In genomic region chr11:103232966-103233365, GRCm38 (mm10) we compare ENCODE assay signal across 9 mouse cellular contexts. TPM values are rescaled to one million over a fixed set of nuclear protein-coding genes. Genes with fewer than 3 reads are reported as not detected.
DNase-seq lines count a peak whose midpoint lies in the region; ATAC-seq and TF ChIP-seq lines count a peak whose summit lies in the region.
"Had no signal": no experiment of that assay in that cellular context is flagged by ENCODE, and none has a peak within 500 bp of the region (broad histone marks: within the 10 kb centered on the region; RNA-seq: fewer than 3 reads in every experiment).

No protein-coding gene starts in this region.

- peak; percentile 70 for TF ChIP-seq CTCF in G1E (IDR thresholded peaks at IDR 0.05; ENCODE audit: low read depth, low read length)

- H3K27me3 ChIP-seq in G1E (ENCODE audit: insufficient read depth, low read length), result no peaks in the 10 kb centered on the region

- H3K4me1 ChIP-seq in G1E (ENCODE audit: insufficient read depth, low read depth, low read length), result peaks cover 13% of the 10 kb centered on the region

- peak; percentile 75 for DNase-seq in cerebellum, adult 11 months
- peak; percentile 37 for DNase-seq in G1E (ENCODE audit: low spot score)
- peak; percentile 83 for DNase-seq in cerebellum, adult 9-10 months
- peak; percentile 74 for DNase-seq in gastrocnemius, postnatal 25 days
- DNase-seq in layer of hippocampus, adult 9-11 months, result peak; percentile 83
- DNase-seq in lung, postnatal 36 days, result peak; percentile 95
- peak; percentile 43 for DNase-seq in spleen, adult 12 weeks (ENCODE audit: low spot score)

- no peak overlapping the region for H3K4me3 ChIP-seq in G1E (ENCODE audit: low read depth, low read length)

- no peaks in the 10 kb centered on the region for H3K9me3 ChIP-seq in G1E (replicated peaks)

- ATAC-seq in cerebellum, adult (ENCODE audit: insufficient number of reproducible peaks, low FRiP score, low TSS enrichment), result no peak
- no peak for ATAC-seq in G1E (ENCODE audit: extremely low read depth, insufficient number of reproducible peaks, low FRiP score, poor library complexity, severe bottlenecking)

- peaks cover 83% of the 10 kb centered on the region for H3K36me3 ChIP-seq in G1E (replicated peaks)

RNA-seq across cellular contexts. Expression of gene Spata32, which starts 14.7 kb away (rescaled TPM):
- not detected in 2 replicates for total RNA-seq in G1E (2014; fragmentation: Nextera tagmentation)
- 0.16 TPM in 1 of 2 replicates, not detected in the other for total RNA-seq in G1E (2017)
- not detected in 2 replicates for polyA plus RNA-seq in G1E (2012)
- total RNA-seq in gastrocnemius, postnatal 25 days (2021), result not detected
- polyA plus RNA-seq: liver, embryonic 16.5 days had no signal

RNA-seq across cellular contexts. Expression of gene 1700023F06Rik, which starts 24.6 kb away (rescaled TPM):
- total RNA-seq in G1E (2014; fragmentation: Nextera tagmentation), result not detected in 2 replicates
- not detected in 2 replicates for total RNA-seq in G1E (2017)
- polyA plus RNA-seq in G1E (2012), result not detected in 2 replicates
- not detected for total RNA-seq in gastrocnemius, postnatal 25 days (2021)
- polyA plus RNA-seq: liver, embryonic 16.5 days had no signal

RNA-seq across cellular contexts. Expression of gene Map3k14, which starts 34.3 kb away (rescaled TPM):
- 10.1 and 10.8 TPM in 2 replicates for total RNA-seq in G1E (2014; fragmentation: Nextera tagmentation)
- total RNA-seq in G1E (2017), result 3.3 and 4.9 TPM in 2 replicates
- 9.4 and 10.8 TPM in 2 replicates for polyA plus RNA-seq in G1E (2012)
- 1 to 10 TPM; 2.8 to 4.1 TPM for total RNA-seq in gastrocnemius, postnatal 25 days (2021)

Comparison
In these comparisons a context has a peak if more than half of its experiments do, and no peak if none do; other contexts are left out.
1. DNase-seq: peak in every context shown above with its lines; median percentile 95 in lung, postnatal 36 days; 83 in cerebellum, adult 9-10 months; 83 in layer of hippocampus, adult 9-11 months; 75 in cerebellum, adult 11 months; 74 in gastrocnemius, postnatal 25 days; 43 in spleen, adult 12 weeks; 37 in G1E.